Mouse (Mus musculus) liver, embryonic 12.5 days (tissue): ENCODE data around the gene Magi3. TPM values are rescaled to one million over a fixed set of nuclear protein-coding genes. Genes with fewer than 3 reads are reported as not detected.

Experiments
- ATAC-seq: fragments of 200-750 bp; cut with Nextera tagmentation; 2 replicates; pipeline ENCODE4 v1.8.0; 2017; ENCODE audit warnings: moderate number of reproducible peaks, mild to moderate bottlenecking, moderate library complexity
- H3K27ac ChIP-seq: fragments of 300-500 bp; sonication (generic); 2 replicates; pipeline ENCODE4 v1.5.1; 2016; ENCODE audit warnings: mild to moderate bottlenecking
- H3K27me3 ChIP-seq: fragments of 300-500 bp; sonication (generic); replicated peaks from 2 replicates; pipeline ENCODE4 v1.6.1; 2016; ENCODE audit warnings: mild to moderate bottlenecking, moderate library complexity
- H3K36me3 ChIP-seq: fragments of 300-500 bp; sonication (generic); 2 replicates; pipeline ENCODE4 v1.6.1; 2016; ENCODE audit warnings: mild to moderate bottlenecking, moderate library complexity
- H3K4me1 ChIP-seq: fragments of 300-500 bp; sonication (generic); 2 replicates; pipeline ENCODE4 v1.6.1; 2016
- H3K4me2 ChIP-seq: fragments of 300-500 bp; sonication (generic); 2 replicates; pipeline ENCODE4 v1.6.1; 2016; ENCODE audit warnings: mild to moderate bottlenecking, moderate library complexity
- H3K4me3 ChIP-seq: fragments of 300-500 bp; sonication (generic); 2 replicates; pipeline ENCODE4 v1.5.1; 2016; ENCODE audit warnings: mild to moderate bottlenecking, moderate library complexity
- H3K9ac ChIP-seq: fragments of 300-500 bp; sonication (generic); 2 replicates; pipeline ENCODE4 v1.6.1; 2016; ENCODE audit warnings: mild to moderate bottlenecking, moderate library complexity
- H3K9me3 ChIP-seq: fragments of 300-500 bp; sonication (generic); replicated peaks from 2 replicates; pipeline ENCODE4 v1.6.1; 2016; ENCODE audit warnings: mild to moderate bottlenecking, moderate library complexity
- whole genome bisulfite sequencing: fragments of 180-500 bp; shearing (Covaris S2); methylation state at CpG from one replicate; pipeline ENCODE4 v1.1.7; 2016; ENCODE audit not compliant: insufficient replicate concordance; 5-methylcytosine and 5-hydroxymethylcytosine counted together
- polyA plus RNA-seq: library from polyadenylated mRNA; unstranded; fragments of >200 nt; fragmentation: Nextera tagmentation; extraction: Ambion mirVana; gene quantifications from 2 replicates; pipeline ENCODE4 v1.2.1, GENCODE M21; 2016

The Magi3 gene
- polyA plus RNA-seq, 1 experiment from 2014 or later = 2.6 TPM

DNA sequence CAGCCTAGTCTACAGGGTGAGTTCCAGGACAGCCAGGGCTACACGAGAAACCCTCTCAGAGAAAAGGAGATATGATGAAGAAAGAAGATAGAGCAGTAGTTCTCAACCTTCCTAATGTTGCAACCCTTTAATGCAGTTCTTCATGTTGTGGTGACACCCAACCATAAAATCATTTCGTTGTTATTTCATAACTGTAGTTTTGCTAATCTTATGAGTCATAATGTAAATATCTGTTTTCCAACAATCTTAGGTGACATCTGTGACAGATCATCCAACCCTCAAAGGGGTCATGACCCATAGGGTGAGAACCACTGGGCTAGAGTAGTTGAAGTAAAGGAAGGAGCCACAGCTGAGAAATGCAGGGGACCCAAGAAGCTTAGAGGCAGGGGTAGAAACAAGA lies 35.9 kb downstream of the Magi3 start:
- no peak overlapping the region for H3K9ac ChIP-seq
- WGBS = 48% methylated on average over 2 of the region's 2 CpGs
- no peak for ATAC-seq
- H3K9me3 ChIP-seq = no peaks in the 10 kb centered on the region
- no peaks in the 10 kb centered on the region for H3K36me3 ChIP-seq
- no peaks in the 10 kb centered on the region for H3K27me3 ChIP-seq
- no peaks in the 10 kb centered on the region for H3K4me1 ChIP-seq
- no peak overlapping the region for H3K4me3 ChIP-seq
- no peak overlapping the region for H3K27ac ChIP-seq
- H3K4me2 ChIP-seq = no peak overlapping the region

DNA sequence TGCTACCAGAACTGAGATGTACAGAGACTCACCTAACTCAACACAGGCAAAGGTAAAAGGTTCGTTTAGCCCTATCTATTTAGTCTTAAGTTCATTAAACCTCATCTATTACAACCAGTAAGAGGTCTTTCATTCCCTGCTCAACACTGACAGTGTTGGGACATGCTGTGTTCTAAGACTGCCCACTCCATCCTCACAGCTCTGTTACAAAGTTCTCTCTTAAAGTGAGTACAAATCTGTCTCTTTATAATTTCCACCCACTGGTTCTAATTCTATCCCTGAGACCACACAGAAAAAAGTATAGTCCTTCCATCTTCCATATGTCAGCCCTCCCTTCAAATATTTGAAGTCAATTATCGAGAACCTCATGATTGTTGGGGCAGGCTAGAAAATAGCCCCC lies 36.5 kb downstream of the Magi3 start:
- Histone ChIP-seq H3K4me2 (no peak overlapping the region), H3K4me1 (no peaks in the 10 kb centered on the region), H3K36me3 (peaks cover 2% of the 10 kb centered on the region), H3K9me3 (no peaks in the 10 kb centered on the region), H3K27me3 (no peaks in the 10 kb centered on the region), H3K4me3 (no peak overlapping the region), H3K27ac (no peak overlapping the region), H3K9ac (no peak overlapping the region)
- 61% methylated on average over 2 of the region's 2 CpGs for WGBS
- no peak for ATAC-seq

DNA sequence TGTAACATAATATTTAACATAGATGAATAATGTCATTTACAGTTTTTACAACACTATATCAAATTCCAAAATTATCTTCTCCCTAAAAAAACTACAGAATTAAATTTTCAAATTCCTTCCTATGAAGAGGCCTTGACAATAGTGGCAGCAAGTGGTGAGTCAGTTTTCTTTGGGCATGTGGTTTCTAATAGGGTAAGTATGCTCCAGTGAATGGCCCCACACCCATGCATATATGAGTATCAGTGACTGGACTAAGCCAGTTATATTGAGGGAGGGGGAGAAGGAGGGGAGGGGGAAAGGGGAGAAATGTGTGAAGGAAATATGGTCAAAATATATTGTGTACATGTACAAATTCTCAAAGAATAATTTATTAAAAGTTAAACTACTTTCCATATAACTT lies 37.5 kb downstream of the Magi3 start:
- Histone ChIP-seq H3K27me3 (no peaks in the 10 kb centered on the region), H3K4me2 (no peak overlapping the region), H3K4me1 (no peaks in the 10 kb centered on the region), H3K4me3 (no peak overlapping the region), H3K9me3 (no peaks in the 10 kb centered on the region), H3K27ac (no peak overlapping the region), H3K9ac (no peak overlapping the region), H3K36me3 (peaks cover 6% of the 10 kb centered on the region)
- no peak for ATAC-seq

DNA sequence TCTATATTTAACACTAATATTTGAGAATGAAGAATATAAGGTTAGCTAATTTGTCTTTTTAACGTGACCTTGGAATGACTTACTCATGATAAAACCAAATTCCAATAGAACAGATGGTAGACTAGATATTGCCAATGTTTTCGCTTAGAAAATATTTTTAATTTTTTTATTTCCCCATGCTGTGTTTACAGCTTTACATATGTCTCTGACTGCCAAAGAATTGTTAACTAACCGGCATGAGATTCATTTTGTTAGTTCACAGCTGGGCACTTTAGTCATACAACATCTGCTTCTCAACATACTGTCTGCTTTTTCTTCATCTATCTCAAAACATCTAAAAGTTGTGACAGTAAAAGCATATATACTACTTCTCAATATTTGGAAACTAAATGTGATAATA lies 58.8 kb downstream of the Magi3 start:
- Histone ChIP-seq H3K9ac (no peak overlapping the region), H3K9me3 (no peaks in the 10 kb centered on the region), H3K4me1 (no peaks in the 10 kb centered on the region), H3K36me3 (no peaks in the 10 kb centered on the region), H3K4me3 (no peak overlapping the region), H3K27ac (no peak overlapping the region), H3K27me3 (no peaks in the 10 kb centered on the region), H3K4me2 (no peak overlapping the region)
- no peak for ATAC-seq
- 71% methylated on average over 3 of the region's 3 CpGs for WGBS

DNA sequence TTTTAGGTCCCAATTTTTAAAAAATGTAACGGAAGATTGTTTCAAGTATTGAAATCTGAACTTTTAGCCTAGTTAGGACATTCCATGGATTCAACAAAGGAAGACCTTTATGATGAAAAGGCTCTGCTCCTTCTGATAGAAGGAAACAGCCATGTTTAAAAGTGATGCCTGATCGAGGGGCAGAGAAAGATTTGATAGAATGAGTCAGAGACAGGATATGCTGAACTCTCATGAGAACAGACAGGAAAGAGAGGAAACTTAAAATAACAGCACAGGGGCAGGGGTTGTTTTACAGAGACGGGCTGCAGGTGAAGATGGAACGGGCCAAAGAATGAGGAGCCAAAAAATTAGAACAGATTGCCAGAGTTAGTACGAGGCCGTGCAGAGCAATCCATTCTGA lies 59.6 kb downstream of the Magi3 start:
- no peaks in the 10 kb centered on the region for H3K4me1 ChIP-seq
- no peak overlapping the region for H3K4me3 ChIP-seq
- H3K9me3 ChIP-seq = no peaks in the 10 kb centered on the region
- H3K36me3 ChIP-seq = no peaks in the 10 kb centered on the region
- ATAC-seq = no peak
- H3K9ac ChIP-seq = no peak overlapping the region
- H3K4me2 ChIP-seq = no peak overlapping the region
- H3K27ac ChIP-seq = no peak overlapping the region
- H3K27me3 ChIP-seq = no peaks in the 10 kb centered on the region
- WGBS = 63% methylated on average over 6 of the region's 6 CpGs

DNA sequence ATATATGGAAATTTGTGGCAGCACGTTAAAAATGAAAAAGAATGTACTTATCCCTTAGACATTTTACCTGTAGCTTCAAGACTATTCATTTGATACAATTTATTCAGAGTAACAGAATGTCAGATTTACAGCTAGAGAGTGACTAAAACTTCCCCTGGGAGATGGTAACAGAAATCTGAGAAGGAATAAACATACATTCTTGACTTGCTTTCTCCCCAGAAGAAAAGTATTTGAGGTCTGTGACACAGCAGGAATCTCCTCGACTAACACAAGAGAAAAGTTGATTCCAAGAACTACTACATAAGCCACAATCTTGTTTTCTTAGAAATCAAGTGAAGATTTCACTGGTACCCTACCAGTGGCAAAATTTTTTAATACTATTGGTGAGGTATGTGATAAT lies 70.0 kb downstream of the Magi3 start:
- Histone ChIP-seq H3K4me2 (no peak overlapping the region), H3K27me3 (no peaks in the 10 kb centered on the region), H3K4me3 (no peak overlapping the region), H3K36me3 (no peaks in the 10 kb centered on the region), H3K9me3 (no peaks in the 10 kb centered on the region), H3K27ac (no peak overlapping the region), H3K9ac (no peak overlapping the region), H3K4me1 (no peaks in the 10 kb centered on the region)
- 45% methylated on average over 2 of the region's 2 CpGs for whole genome bisulfite sequencing
- no peak for ATAC-seq

DNA sequence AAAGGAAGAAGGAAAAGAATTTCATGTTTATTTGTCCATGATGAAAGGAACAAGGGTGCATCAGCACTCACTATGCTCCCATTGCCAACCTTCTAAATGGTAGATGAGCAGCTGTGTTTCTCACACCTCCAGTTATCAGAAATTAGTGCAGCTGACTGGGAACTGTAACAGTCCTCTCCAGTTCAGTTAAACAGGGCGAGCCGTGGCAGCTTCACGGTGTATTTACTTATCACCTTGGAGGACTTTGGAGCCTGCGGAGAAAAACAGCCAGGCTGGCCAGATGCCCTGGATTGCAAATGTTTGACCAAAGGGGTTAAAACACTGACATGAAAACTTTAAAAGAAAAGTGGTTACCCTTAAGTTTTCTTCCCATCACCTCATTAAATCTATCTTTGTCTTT lies 77.8 kb downstream of the Magi3 start:
- H3K4me3 ChIP-seq = no peak overlapping the region
- H3K9ac ChIP-seq = no peak overlapping the region
- no peaks in the 10 kb centered on the region for H3K4me1 ChIP-seq
- H3K9me3 ChIP-seq = no peaks in the 10 kb centered on the region
- H3K36me3 ChIP-seq = no peaks in the 10 kb centered on the region
- H3K27me3 ChIP-seq = no peaks in the 10 kb centered on the region
- no peak overlapping the region for H3K27ac ChIP-seq
- WGBS = 40% methylated on average over 4 of the region's 4 CpGs
- ATAC-seq = no peak
- no peak overlapping the region for H3K4me2 ChIP-seq

DNA sequence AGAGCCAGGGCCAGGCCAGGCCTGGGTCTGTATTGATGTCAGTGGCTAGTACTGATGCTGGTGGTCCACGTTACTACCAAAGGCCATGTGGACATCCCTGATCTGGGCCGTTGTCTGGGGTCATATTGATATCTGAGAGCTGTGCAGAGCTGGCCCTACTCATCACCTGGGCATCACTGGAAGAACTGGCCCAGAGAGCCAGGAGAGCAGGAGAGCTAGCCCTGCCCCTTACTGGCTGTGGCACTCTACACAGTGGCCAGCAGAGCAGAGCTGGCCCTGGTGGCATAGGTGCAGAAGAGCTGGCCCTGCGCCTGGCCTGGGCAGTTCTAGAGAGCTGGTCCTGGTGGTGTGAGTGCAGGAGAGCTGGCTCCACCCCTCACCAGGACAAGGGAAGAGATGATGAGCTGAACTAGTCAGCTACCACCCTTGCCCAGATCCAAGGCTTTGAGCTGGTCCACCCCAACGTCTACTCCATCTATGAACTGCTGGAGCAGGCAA lies 81.2 kb downstream of the Magi3 start:
- 72% methylated on average over 4 of the region's 4 CpGs for WGBS
- no peaks in the 10 kb centered on the region for H3K27me3 ChIP-seq
- H3K9ac ChIP-seq = no peak overlapping the region
- no peak overlapping the region for H3K27ac ChIP-seq
- H3K36me3 ChIP-seq = no peaks in the 10 kb centered on the region
- H3K4me1 ChIP-seq = no peaks in the 10 kb centered on the region
- ATAC-seq = peak; percentile 42; the same call in 1 of the 2 replicates
- no peak overlapping the region for H3K4me3 ChIP-seq
- no peak overlapping the region for H3K4me2 ChIP-seq
- no peaks in the 10 kb centered on the region for H3K9me3 ChIP-seq

GRCm38 (mm10) chr3:104125628-104126027 lies 94.5 kb downstream of the Magi3 start:
- Histone ChIP-seq H3K36me3 (0 out of 2 replicates have a peak, but pooled peaks cover 3% of the 10 kb centered on the region), H3K4me3 (no peak overlapping the region), H3K4me1 (no peaks in the 10 kb centered on the region), H3K27me3 (no peaks in the 10 kb centered on the region), H3K9ac (no peak overlapping the region), H3K9me3 (no peaks in the 10 kb centered on the region), H3K4me2 (no peak overlapping the region), H3K27ac (no peak overlapping the region)
- ATAC-seq = 0 out of 2 replicates have a peak, but pooled peaks have one; percentile 10
- 43% methylated on average over 1 of the region's 1 CpGs for WGBS

DNA sequence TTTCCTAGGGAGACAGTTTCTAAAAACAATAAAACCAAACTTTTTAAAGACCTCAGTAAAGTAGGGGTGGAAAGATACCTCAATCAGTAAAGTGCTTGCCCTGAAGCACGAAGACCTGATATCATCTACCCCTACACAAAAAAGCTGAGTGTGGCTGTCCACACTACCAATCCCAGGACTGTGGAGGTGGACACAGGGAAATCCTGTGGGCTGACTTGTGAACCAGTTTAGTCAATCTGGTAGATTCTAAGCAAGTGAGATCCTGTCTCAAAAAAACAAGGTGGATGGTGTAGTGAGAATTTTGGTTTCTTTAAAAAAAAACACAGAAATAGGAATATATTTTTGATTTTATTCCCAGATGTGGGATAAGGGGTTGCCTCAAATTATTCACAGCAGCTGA lies 96.3 kb downstream of the Magi3 start:
- H3K4me1 ChIP-seq = no peaks in the 10 kb centered on the region
- H3K4me2 ChIP-seq = no peak overlapping the region
- 76% methylated on average over 1 of the region's 1 CpGs for WGBS
- no peak overlapping the region for H3K9ac ChIP-seq
- H3K27ac ChIP-seq = no peak overlapping the region
- ATAC-seq = no peak
- no peak overlapping the region for H3K4me3 ChIP-seq
- no peaks in the 10 kb centered on the region for H3K9me3 ChIP-seq
- H3K36me3 ChIP-seq = 0 out of 2 replicates have a peak, but pooled peaks cover 3% of the 10 kb centered on the region
- H3K27me3 ChIP-seq = no peaks in the 10 kb centered on the region

GRCm38 (mm10) chr3:104109478-104109877 lies 110.7 kb downstream of the Magi3 start:
- WGBS = 67% methylated on average over 3 of the region's 3 CpGs
- Histone ChIP-seq H3K4me3 (no peak overlapping the region), H3K27me3 (no peaks in the 10 kb centered on the region), H3K4me1 (no peaks in the 10 kb centered on the region), H3K36me3 (no peaks in the 10 kb centered on the region), H3K4me2 (no peak overlapping the region), H3K9me3 (no peaks in the 10 kb centered on the region), H3K9ac (no peak overlapping the region), H3K27ac (no peak overlapping the region)
- no peak for ATAC-seq

GRCm38 (mm10) chr3:104104942-104105341 lies 115.2 kb downstream of the Magi3 start:
- Histone ChIP-seq H3K27ac (no peak overlapping the region), H3K27me3 (no peaks in the 10 kb centered on the region), H3K4me3 (no peak overlapping the region), H3K4me1 (no peaks in the 10 kb centered on the region), H3K9ac (no peak overlapping the region), H3K36me3 (no peaks in the 10 kb centered on the region), H3K9me3 (no peaks in the 10 kb centered on the region), H3K4me2 (no peak overlapping the region)
- no peak for ATAC-seq
- WGBS = 40% methylated on average over 1 of the region's 1 CpGs

GRCm38 (mm10) chr3:104101721-104102120 lies 118.5 kb downstream of the Magi3 start:
- Histone ChIP-seq H3K4me3 (no peak overlapping the region), H3K27ac (no peak overlapping the region), H3K9me3 (no peaks in the 10 kb centered on the region), H3K27me3 (no peaks in the 10 kb centered on the region), H3K4me1 (no peaks in the 10 kb centered on the region), H3K4me2 (no peak overlapping the region), H3K36me3 (no peaks in the 10 kb centered on the region), H3K9ac (no peak overlapping the region)
- ATAC-seq = no peak
- 71% methylated on average over 3 of the region's 3 CpGs for WGBS
